Mouse (Mus musculus) mature B cell (primary cell): ENCODE results near the gene Plk3.
"Not testable (repeated sequence)": the region's sequence is repeated elsewhere in the genome, so short reads cannot be mapped to it uniquely, and the experiment has no call there.

Experiments used
- in situ Hi-C: fragments of 300-500 bp; cut with MboI; formaldehyde crosslinking; loops from 2 replicates; pipeline ENCODE4 v1.14.3; 2019

The Plk3 gene

DNA sequence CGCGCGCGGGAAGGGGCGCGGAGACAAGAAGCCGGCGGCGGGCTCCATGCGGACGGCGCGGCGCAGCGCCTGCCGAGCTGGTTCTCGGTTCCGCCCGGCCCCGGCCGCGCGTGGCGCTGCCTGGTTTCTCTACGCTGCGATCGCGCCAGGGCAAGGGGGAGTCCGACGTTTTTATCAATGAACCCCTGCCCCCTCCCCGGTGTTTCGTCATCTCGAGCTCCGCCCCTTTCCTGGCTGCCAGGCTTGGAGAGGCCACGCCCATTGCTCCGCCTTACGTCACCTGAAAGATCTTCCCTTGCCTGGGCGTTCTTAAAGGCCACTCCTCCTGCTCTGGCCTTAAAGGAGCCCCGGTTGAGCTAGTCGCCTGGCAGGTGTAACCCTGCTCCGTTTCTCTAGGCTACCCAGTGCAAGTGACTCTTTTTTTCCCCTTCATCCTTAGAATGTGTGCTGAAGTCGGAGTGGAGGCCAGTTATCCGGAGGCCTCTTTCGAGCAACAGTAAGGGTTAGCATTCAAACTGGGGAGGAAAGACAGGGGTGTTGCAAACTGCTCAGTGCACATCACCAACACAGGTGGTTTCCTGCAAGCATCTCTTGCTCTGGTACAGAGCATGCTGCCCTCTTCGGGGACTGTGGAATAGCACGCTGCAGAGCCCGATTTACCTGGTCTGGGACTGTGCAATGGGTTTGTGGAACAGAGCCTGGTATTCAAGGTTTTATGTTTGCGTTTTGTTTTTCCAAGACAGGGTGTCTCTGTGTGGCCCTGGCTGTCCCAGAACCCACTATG, at the start of gene Plk3:
Gene Plk3, minus strand, starts transcription at position 147 of the 784 bp plus-strand sequence.
- in situ Hi-C loops: loop anchor here (10.0 kb wide), 1 partner anchor 309 kb away; the partner anchor contains the start of gene Hpdl

DNA sequence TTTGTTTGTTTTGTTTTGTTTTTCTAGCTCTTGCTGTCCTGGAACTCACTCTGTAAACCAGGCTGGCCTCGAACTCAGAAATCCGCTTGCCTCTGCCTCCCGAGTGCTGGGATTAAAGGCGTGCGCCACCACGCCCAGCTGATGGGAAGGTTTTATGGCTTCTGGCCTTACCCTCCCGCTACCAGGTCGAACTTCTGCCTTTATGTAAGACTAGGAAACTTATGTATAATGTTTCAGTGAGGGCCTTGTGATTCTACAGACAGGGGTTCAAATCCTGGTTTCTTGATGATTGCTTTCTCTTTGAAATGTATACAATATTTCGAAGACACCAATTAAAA, 49.0 kb upstream of the Plk3 start:
- in situ Hi-C loops: not testable (repeated sequence)

GRCm38 (mm10) chr4:117181863-117182758, 48.3 kb upstream of the Plk3 start, which contains the start of gene Kif2c:
Gene Kif2c (minus strand): TSS chr4:117182639.
- in situ Hi-C loops: no loop called here

- in situ Hi-C loops: no loop called here
Measured at GRCm38 (mm10) chr4:117169936-117170335, 36.2 kb upstream of the Plk3 start.

DNA sequence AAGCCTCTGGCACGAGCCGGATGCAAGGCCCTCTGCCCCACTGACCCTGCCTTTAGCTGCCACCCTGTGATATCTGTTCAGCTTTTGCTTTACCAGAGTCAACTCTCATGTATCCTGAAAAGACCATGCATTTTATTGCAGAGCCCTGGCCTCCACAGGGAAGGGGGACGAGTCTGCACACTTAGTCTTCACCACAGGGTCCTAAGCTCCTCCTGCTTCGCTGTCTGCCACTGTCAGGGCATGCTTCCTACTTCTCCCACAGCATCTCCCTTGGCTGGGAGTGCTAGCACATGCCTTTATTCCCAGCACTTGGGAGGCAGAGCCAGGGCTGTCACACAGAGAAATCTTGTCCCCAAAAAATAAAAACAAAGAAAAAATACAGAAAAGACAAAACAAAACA, 27.4 kb upstream of the Plk3 start:
- in situ Hi-C loops: no loop called here

- in situ Hi-C loops: no loop called here
Measured at GRCm38 (mm10) chr4:117159666-117160065, 25.9 kb upstream of the Plk3 start.

GRCm38 (mm10) chr4:117156372-117156771, 22.6 kb upstream of the Plk3 start:
- in situ Hi-C loops: no loop called here

DNA sequence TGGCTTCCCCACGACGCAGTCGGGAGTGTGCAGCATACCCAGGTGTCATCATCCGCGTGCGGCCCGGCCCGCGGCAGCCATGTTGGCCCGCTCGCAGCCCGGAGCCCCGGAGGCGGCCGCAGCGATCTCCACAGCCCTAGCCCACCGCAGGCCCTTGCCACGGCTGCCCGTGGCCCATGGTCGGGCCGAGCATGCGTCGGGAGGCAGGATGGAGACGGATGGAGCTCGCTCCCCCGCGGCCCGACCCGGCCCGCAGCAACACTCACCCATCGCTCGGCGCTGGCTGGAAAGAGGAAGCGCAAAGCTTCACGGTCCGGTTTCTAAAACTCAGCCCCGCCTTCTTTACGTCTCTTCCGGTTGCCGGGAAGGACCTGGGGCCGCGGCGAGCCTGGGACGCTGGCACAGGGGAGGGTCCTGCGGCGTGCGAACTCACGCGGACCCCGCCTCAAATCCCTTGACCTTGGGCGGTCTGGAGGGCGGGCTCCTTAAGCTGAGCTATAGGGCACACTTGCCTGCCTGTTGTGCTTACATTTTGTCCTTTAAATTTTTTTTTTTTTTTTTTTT, 22.1 kb upstream of the Plk3 start, which contains the start of gene Rps8:
Gene Rps8, minus strand, starts transcription at position 452 of the 564 bp plus-strand sequence.
- in situ Hi-C loops: no loop called here

DNA sequence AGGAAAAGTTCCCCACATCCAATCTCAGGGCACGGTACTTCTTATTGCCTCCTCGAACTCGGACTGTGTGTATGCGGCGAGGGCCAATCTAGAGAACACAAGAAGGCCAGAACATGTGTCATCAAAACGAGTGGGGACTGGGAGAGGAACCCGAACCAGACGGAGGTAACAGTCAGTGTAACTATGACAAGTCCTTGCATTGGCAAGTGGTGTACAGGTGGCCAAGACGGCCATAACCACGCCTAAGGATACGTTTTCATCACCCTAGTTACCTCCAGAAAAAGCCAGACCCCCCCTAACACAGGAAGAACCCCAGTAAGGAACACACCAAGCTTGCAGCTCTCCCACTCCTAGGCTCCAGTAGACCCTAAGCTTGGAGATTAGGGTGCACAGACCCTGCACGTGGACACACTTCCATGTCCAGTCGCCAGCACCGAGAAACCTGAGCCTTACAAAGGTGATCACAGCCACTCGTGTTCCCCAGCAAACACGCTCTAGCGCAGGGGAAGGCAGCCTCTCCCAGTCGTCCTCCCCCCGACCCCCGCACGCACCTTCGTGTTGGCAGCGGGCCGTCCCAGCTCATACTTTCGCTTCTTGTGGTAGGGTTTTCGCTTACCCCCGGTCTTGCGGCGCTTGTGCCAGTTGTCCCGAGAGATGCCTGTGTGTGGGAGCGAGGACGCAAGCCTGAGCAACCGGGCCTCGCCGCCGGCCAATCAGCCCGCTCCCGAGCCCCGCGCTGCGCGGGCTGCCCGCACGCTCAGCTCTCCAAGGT, 21.4 kb upstream of the Plk3 start:
- in situ Hi-C loops: no loop called here

DNA sequence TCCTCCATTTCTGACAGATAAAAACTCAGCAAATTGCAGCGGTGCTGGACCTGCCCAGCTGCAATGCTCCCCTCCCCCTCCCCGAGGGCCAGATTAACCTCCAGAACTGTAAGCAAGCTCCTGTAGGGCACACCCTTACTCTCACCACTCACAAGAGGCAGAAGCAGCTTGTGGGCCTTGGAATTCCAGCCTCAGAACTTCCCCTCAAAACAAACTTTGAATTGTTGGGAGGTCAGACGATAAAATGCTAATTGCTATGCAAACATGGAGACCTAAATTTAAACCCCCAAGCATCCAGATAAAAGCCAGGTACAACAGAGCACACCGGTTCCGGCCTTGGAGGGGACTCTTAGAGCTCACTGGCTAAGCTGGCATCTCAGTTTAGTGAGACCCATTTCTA, 19.0 kb upstream of the Plk3 start:
- in situ Hi-C loops: no loop called here

DNA sequence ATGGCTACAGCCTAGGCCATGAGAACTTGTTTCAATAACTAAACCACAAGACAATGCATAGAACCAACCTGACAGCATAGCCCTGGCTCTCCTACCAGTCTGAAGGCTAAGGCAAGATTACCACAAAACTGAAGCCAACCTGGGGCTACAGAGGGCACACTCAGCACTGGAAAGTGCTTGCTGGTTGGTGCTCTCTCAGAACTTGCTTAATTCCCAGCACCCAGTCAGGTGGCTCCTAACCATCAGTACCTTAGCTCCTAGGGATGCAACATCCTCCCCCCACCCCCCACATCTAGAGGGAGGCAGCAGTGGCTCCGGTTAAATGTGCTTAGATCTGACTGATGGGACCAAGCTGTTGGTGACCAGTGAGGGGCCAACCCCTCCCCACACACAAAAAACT, 17.7 kb upstream of the Plk3 start:
- in situ Hi-C loops: no loop called here

- in situ Hi-C loops: no loop called here
Measured at GRCm38 (mm10) chr4:117150212-117150733, 16.5 kb upstream of the Plk3 start.

DNA sequence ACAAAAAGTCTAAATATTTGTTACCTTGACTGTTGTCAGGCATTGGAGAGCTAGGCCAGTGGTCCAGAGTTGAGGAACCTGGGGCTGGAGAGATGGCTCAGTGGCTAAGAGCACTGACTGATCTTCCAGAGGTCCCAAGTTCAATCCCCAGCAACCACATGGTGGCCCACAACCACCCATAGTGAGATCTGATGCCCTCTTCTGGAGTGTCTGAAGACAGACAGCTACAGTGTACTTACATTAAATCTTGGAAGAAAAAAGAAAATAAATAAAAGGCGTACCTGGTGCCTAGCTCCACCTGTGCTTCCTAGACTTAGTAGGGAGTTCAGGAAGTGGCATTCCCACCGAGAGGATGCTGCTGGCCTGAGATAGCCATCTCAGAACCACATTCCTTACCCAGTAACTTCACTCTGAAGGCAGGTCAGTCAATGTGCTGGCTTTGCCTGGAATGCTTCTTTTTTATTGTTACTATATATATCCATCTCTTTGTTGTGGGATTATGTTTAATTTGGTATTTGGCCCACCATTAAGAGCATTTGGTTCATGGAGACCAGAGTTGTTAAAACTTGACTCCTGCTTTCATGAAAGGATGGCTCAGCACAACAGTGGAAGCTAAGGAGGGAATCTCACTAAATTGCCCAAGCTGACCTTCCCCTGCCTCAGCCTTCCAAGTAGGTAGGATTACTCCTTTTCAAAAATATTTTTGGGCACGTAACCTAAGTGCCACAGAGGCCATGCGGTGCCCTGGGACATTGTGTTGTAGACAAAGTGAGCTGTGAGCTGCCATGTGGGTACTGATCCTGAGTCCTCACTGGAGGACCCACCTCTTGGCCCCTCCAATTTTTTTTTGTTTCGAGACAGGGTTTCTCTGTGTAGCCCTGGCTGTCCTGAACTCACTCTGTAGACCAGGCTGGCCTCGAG, 15.8 kb upstream of the Plk3 start:
- in situ Hi-C loops: no loop called here

GRCm38 (mm10) chr4:117148815-117149214, 15.1 kb upstream of the Plk3 start:
- in situ Hi-C loops: no loop called here

- in situ Hi-C loops: no loop called here
Measured at GRCm38 (mm10) chr4:117148047-117148713, 14.4 kb upstream of the Plk3 start.

- in situ Hi-C loops: no loop called here
Measured at GRCm38 (mm10) chr4:117146176-117146575, 12.4 kb upstream of the Plk3 start.

- in situ Hi-C loops: no loop called here
Measured at GRCm38 (mm10) chr4:117145248-117145647, 11.5 kb upstream of the Plk3 start.

DNA sequence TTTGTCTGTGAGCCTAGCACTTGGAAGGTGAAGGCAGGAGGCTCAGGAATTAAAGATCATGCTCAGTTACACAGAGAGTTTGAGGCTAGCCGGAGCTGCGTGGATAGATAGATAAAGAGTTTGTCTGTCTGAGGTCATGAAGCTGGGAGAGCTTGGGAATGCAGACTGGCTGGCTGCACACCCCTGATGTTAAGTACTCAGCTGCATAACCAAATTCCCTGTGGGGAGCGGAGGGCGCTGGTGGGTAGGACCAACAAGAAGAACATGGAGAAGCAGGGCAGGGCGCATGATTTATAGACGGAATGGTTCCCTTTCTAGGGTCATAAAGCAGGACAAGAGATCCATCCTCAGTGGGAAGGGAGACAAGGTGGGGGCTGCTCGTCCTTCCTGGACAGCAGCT, 9.3 kb upstream of the Plk3 start:
- in situ Hi-C loops: no loop called here

- in situ Hi-C loops: no loop called here
Measured at GRCm38 (mm10) chr4:117140613-117141012, 6.8 kb upstream of the Plk3 start.

DNA sequence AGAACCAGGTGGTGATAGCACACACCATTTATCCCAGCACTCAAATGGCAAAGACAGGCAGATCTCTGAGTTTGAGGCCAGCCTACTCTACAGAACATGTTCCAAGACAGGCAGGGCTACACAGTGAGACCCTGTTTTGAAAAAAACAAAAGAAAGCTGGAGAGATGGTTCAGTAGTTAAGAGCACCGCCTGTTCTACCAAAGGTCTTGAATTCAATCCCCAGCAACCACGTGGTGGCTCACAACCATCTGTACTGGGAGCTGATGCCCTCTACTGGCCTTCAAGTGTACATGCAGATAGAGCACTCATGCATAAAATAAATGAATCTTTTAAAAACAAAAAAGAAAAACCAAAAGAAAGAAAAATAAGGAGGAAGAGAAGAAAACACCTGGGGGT, 5.5 kb upstream of the Plk3 start:
- in situ Hi-C loops: loop anchor here (10.0 kb wide), 1 partner anchor 314 kb away; the partner anchor contains the start of gene Hpdl
